Mouse (Mus musculus): ENCODE data around the gene Sh3pxd2a. TPM values are rescaled to one million over a fixed set of nuclear protein-coding genes. Genes with fewer than 3 reads are reported as not detected.

Gene Sh3pxd2a
- polyA plus RNA-seq, 1 experiment = 15.5 TPM

DNA sequence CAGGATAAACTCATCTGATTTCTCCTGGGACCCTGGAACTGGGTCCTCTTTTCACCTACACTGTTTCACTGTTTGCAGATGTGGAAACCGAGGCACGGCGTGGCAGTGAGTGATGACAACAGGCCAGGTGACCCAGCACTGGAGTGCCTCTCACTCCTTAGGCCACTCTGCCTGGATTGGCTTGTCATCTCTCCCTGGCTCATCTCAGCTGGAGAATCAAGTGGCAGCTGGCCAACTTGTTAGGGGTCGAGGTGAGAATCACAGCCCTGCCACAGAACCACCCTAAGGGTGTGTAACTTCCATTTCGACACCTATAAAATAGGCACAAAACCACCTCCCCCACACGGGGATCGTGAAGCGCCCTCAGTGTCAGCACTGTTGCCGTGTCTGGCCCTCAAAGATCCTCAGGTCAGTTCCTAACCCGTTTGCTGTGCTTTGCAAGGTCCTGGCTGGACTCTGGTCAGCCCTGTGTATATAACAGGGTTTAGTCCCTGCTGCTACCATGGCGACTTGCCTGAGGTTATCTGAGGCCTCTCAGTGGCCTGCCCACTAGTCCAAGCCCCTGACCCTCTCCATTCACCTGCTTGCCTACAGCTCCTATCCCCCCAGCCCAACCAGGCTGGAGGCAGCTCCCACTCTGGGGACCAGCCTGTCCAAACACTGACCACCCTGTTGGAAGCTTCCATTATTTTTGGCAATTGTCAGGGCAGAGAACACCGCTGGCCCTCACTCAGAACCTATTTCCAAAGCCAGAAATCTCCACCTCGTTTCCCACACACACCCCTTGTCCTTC, 6.3 kb downstream of the Sh3pxd2a start:
- Histone ChIP-seq H3K27me3 (replicated peaks; ENCODE audit: control insufficient read depth, insufficient read depth, low read length) (no peaks in the 10 kb centered on the region), H3K4me3 (ENCODE audit: insufficient read depth, low read depth, low read length) (no peak overlapping the region), H3K4me1 (ENCODE audit: control insufficient read depth, insufficient read depth, low read length) (0 out of 2 replicates have a peak, but pooled peaks cover 4% of the 10 kb centered on the region), H3K36me3 (ENCODE audit: control insufficient read depth, insufficient read depth, low read length) (no peaks in the 10 kb centered on the region), H3K27ac (ENCODE audit: insufficient read depth, low read depth, low read length) (peak overlapping the region; percentile 53)
- no peak for TF ChIP-seq CTCF (conservative IDR thresholded peaks at IDR 0.05; ENCODE audit: insufficient read depth, insufficient read length, low read depth, low read length)
- TF ChIP-seq POLR2A (IDR thresholded peaks at IDR 0.05; ENCODE audit: low read depth, low read length) = no peak
- 50% methylated on average over 13 of the region's 13 CpGs for WGBS
- peak; percentile 69 for DNase-seq

DNA sequence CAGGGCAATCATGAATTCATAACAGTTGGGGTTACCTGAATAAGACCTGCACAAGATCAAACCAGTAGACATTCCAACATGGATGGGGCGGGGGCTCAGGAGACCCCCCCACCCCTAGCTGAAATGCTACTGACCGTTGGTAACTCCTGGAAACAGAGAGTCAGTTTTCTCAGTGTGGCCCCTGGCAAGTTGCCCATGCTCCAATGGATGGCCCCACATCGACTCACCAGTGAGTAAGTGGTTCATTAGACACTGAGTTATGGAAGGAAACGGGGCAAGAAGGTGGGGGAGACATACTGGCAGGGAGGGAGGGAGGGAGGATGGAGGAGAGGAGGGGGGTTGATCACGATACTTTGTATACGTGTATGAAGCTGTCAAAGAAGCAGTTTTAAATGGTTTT, 8.2 kb downstream of the Sh3pxd2a start:
- peaks cover 10% of the 10 kb centered on the region for H3K4me1 ChIP-seq (ENCODE audit: control insufficient read depth, insufficient read depth, low read length)
- H3K36me3 ChIP-seq (ENCODE audit: control insufficient read depth, insufficient read depth, low read length) = no peaks in the 10 kb centered on the region
- H3K4me3 ChIP-seq (ENCODE audit: insufficient read depth, low read depth, low read length) = no peak overlapping the region
- no peak for TF ChIP-seq POLR2A (IDR thresholded peaks at IDR 0.05; ENCODE audit: low read depth, low read length)
- TF ChIP-seq CTCF (conservative IDR thresholded peaks at IDR 0.05; ENCODE audit: insufficient read depth, insufficient read length, low read depth, low read length) = no peak
- no peak overlapping the region for H3K27ac ChIP-seq (ENCODE audit: insufficient read depth, low read depth, low read length)
- no peaks in the 10 kb centered on the region for H3K27me3 ChIP-seq (replicated peaks; ENCODE audit: control insufficient read depth, insufficient read depth, low read length)
- DNase-seq = no peak
- WGBS = 58% methylated on average over 6 of the region's 6 CpGs

DNA sequence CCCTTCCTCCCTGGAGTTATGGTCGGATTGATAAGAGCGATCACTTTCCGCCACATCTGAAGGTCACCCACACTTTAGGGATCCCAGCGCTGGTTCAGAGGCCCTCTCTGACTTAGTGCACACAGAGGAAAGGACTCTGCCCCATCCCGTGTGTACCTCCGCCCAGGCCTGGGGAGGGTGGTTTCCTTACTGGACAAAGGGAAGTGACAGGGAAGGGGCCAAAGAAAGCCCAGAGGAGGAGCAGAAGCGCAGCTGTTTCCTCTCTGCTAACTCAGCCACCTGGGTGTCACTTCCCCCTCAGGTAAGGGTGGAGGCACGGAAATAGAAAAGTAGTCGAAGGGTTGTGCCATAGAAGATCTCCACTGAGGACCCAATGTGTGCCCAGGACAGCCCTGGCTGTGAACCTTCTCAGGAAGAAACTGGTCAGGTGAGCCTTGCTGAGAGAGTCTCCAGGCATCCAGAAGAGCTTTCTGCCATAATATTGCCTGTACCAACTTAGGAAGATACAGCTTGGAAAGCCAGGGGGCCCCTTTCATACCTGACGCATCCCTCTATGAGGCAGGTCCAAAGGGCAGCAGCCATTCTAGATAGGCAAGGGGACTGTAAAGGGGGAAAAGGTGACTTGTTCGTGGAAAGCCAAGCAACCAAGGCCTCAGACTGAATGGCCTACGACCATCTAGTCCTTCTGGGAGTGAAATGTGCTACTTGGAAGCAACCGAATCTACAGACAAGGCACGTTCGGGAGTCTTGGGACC, 9.0 kb downstream of the Sh3pxd2a start:
- DNase-seq = peak; percentile 52
- H3K4me1 ChIP-seq (ENCODE audit: control insufficient read depth, insufficient read depth, low read length) = peaks cover 18% of the 10 kb centered on the region
- WGBS = 72% methylated on average over 15 of the region's 15 CpGs
- H3K27ac ChIP-seq (ENCODE audit: insufficient read depth, low read depth, low read length) = peak overlapping the region; percentile 45
- H3K27me3 ChIP-seq (replicated peaks; ENCODE audit: control insufficient read depth, insufficient read depth, low read length) = no peaks in the 10 kb centered on the region
- H3K36me3 ChIP-seq (ENCODE audit: control insufficient read depth, insufficient read depth, low read length) = no peaks in the 10 kb centered on the region
- no peak overlapping the region for H3K4me3 ChIP-seq (ENCODE audit: insufficient read depth, low read depth, low read length)
- no peak for TF ChIP-seq CTCF (conservative IDR thresholded peaks at IDR 0.05; ENCODE audit: insufficient read depth, insufficient read length, low read depth, low read length)
- TF ChIP-seq POLR2A (IDR thresholded peaks at IDR 0.05; ENCODE audit: low read depth, low read length) = no peak

DNA sequence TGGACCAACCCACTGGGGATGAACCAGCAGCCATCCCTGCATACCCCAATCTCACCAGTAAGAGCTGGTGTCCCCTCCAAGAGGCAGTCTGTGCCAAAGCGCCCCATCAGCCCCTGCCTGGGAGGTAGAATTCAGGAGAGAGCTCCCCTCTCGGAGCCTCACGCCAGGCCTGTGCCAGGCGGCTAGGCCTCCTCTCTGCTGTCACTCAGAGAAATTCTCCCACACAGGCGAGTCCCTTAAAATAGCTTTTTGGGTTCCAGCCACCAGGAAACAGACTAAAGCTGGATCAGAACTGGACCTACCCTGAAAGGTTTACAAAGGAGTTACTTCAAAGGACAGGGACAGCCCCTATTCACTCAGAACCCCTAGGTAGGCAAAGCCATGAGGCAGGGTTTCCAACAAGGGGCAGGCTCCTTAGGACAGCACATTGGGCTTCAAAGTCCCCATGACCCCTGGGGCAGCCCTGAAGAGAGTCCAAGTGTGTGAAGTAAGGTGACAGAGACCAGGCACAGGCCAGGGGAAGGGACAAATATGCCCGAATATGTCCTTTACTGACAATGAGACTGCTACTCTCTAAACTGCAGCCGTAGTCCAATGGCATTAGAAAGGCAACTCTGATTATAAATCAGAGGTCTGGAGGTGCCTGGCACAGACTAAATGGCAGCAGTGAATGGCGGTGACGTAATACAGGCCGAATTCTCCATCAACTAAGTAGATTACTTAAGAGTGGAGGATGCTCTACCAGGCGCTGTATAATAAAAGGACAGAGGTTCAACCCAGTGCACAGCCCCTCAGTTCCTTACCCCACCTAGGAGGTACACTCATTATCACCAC, 9.8 kb downstream of the Sh3pxd2a start:
- no peaks in the 10 kb centered on the region for H3K27me3 ChIP-seq (replicated peaks; ENCODE audit: control insufficient read depth, insufficient read depth, low read length)
- WGBS = 72% methylated on average over 11 of the region's 11 CpGs
- no peak overlapping the region for H3K4me3 ChIP-seq (ENCODE audit: insufficient read depth, low read depth, low read length)
- H3K4me1 ChIP-seq (ENCODE audit: control insufficient read depth, insufficient read depth, low read length) = peaks cover 24% of the 10 kb centered on the region
- H3K36me3 ChIP-seq (ENCODE audit: control insufficient read depth, insufficient read depth, low read length) = no peaks in the 10 kb centered on the region
- H3K27ac ChIP-seq (ENCODE audit: insufficient read depth, low read depth, low read length) = peak overlapping the region; percentile 49
- TF ChIP-seq POLR2A (IDR thresholded peaks at IDR 0.05; ENCODE audit: low read depth, low read length) = no peak
- TF ChIP-seq CTCF (conservative IDR thresholded peaks at IDR 0.05; ENCODE audit: insufficient read depth, insufficient read length, low read depth, low read length) = no peak
- peak; percentile 57 for DNase-seq

DNA sequence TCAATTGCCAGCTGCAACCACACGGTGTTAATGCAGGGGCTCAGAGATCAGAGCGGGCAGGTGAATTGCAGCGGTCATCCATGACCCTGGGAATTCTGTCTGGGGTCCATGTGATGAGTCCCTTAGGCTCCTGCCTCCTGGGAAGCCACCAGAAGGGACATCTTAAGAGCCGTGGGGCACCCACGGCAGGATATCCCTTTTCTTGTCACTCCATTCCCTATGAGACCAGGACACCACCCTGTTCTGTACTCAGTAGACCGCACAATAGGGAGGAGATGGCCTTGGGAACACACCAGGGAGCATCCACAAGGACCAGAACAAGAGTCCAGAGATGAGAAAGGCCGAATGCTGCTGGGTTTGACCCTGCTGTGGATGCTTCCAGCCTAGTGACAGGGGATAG, 10.8 kb downstream of the Sh3pxd2a start:
- 83% methylated on average over 7 of the region's 7 CpGs for WGBS
- no peak for DNase-seq
- no peak for TF ChIP-seq POLR2A (IDR thresholded peaks at IDR 0.05; ENCODE audit: low read depth, low read length)
- TF ChIP-seq CTCF (conservative IDR thresholded peaks at IDR 0.05; ENCODE audit: insufficient read depth, insufficient read length, low read depth, low read length) = no peak
- Histone ChIP-seq H3K36me3 (ENCODE audit: control insufficient read depth, insufficient read depth, low read length) (no peaks in the 10 kb centered on the region), H3K27ac (ENCODE audit: insufficient read depth, low read depth, low read length) (0 out of 2 replicates have a peak overlapping the region, but pooled peaks have one; percentile 32), H3K27me3 (replicated peaks; ENCODE audit: control insufficient read depth, insufficient read depth, low read length) (no peaks in the 10 kb centered on the region), H3K4me1 (ENCODE audit: control insufficient read depth, insufficient read depth, low read length) (peaks cover 25% of the 10 kb centered on the region), H3K4me3 (ENCODE audit: insufficient read depth, low read depth, low read length) (no peak overlapping the region)

DNA sequence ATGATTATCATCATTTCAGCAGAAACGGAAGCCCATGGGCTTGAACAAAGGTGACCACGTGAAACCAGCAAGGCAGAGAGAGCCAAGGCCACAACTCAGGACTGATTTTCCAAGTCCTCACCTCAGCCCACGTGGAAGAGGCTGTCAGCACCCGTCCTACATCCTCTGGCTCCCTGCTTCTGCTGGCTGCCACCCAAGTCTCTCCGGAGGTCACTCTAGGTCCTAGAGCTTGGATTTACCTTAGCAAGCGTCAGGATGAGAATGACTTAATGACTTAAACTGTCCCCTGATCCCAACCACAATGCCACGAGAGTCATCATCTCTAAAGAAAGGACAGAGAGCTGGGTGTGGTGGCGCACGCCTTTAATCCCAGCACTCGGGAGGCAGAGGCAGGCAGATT, 11.5 kb downstream of the Sh3pxd2a start:
- peak; percentile 76 for DNase-seq
- Histone ChIP-seq H3K36me3 (ENCODE audit: control insufficient read depth, insufficient read depth, low read length) (no peaks in the 10 kb centered on the region), H3K4me1 (ENCODE audit: control insufficient read depth, insufficient read depth, low read length) (peaks cover 28% of the 10 kb centered on the region), H3K4me3 (ENCODE audit: insufficient read depth, low read depth, low read length) (no peak overlapping the region), H3K27me3 (replicated peaks; ENCODE audit: control insufficient read depth, insufficient read depth, low read length) (no peaks in the 10 kb centered on the region), H3K27ac (ENCODE audit: insufficient read depth, low read depth, low read length) (peak overlapping the region; percentile 25)
- TF ChIP-seq CTCF (conservative IDR thresholded peaks at IDR 0.05; ENCODE audit: insufficient read depth, insufficient read length, low read depth, low read length) = no peak
- no peak for TF ChIP-seq POLR2A (IDR thresholded peaks at IDR 0.05; ENCODE audit: low read depth, low read length)
- WGBS = 66% methylated on average over 10 of the region's 10 CpGs
